Mouse (Mus musculus): ENCODE results near the gene Bag3.

- TF ChIP-seq CTCF (IDR thresholded peaks at IDR 0.05; ENCODE audit: low read depth, low read length) (no peak), TAL1 (conservative IDR thresholded peaks at IDR 0.05; ENCODE audit: low read depth, low read length) (no peak)
Observed at GRCm38 (mm10) chr7:128572030-128572429, 48.6 kb downstream of the Bag3 start.
